Mouse (Mus musculus): ENCODE data around the gene Mst1.

Gene Mst1

GRCm38 (mm10) chr9:108132373-108132772, 52.1 kb downstream of the Mst1 start:
- DNase-seq: no peak

DNA sequence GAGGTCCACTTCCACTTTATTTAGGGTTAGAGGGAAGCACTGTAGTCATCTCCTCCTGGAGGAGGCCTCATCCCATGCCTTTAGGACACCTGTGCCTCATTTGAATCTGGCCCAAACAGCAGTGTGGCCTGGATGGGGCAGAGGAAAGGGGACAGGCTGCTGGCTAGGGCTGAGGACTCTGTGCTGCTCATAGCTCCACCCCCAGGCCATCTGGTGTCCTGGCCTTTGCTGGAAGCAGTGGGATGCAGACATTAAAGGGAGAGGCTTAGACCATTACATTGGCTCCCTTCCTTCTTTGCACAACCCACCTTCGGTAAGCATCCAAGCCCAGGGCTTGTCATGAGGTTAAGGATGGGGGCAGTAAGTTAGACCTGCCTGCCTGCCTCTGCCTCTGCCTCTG, 53.2 kb downstream of the Mst1 start:
- peak; percentile 86 to 92 for DNase-seq
